Mouse (Mus musculus): ENCODE results near the gene Pax5.

DNA sequence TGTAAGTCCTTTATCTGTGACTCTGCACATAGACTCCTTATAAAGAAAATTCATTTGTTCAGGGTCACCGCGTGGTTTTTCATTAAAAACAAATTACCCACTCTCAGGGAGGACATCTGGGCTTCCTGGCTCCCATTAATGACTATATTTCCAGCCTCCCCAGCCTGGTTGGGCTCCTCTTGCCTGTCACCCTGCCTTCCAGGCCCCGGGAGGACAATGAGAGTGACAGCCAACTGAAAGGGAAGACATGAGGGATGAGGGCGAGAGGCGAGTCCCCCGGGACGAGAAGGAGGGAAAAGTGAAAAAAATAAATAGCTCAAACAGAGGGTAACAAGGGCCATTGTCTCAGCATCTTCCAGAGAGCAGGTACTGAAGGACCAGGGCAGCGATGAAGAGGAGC, 149.3 kb downstream of the Pax5 start:
- no peak for TF ChIP-seq CTCF (IDR thresholded peaks at IDR 0.05)
- TF ChIP-seq EP300 (IDR thresholded peaks at IDR 0.05; ENCODE audit: insufficient read depth, low read depth, low read length): no peak

Measured in heart, adult 2 months (tissue).